Mouse (Mus musculus): ENCODE measurements at regions not wholly inside any gene's neighbourhood (a gene's known extent, or its start where the extent isn't known, plus 50 kb on each side); places are given as distances from the start of the nearest gene placed in this dataset.

- DNase-seq (ENCODE audit: low spot score in 2 of 2), result no peak
Measured at GRCm38 (mm10) chr15:28823526-28823925, 620.0 kb downstream of the Dnah5 start.

GRCm38 (mm10) chr15:28834831-28835230 is 631.3 kb downstream of the Dnah5 start:
- no peak for DNase-seq (ENCODE audit: low spot score in 2 of 2)
- intact Hi-C loops (cut with DNase I), result no loop called here

More at GRCm38 (mm10) chr15:28823526-28823925, 620.0 kb downstream of the Dnah5 start:
- intact Hi-C loops (cut with DNase I), result no loop called here

GRCm38 (mm10) chr15:28840322-28840721 is 636.8 kb downstream of the Dnah5 start:
- intact Hi-C loops (cut with DNase I), result no loop called here
- no peak for DNase-seq (ENCODE audit: low spot score in 2 of 2)

GRCm38 (mm10) chr15:28856419-28856818 is 652.9 kb downstream of the Dnah5 start:
- intact Hi-C loops (cut with DNase I), result no loop called here
- DNase-seq (ENCODE audit: low spot score in 2 of 2), result no peak

GRCm38 (mm10) chr15:28858176-28858575 is 654.6 kb downstream of the Dnah5 start:
- no peak for DNase-seq (ENCODE audit: low spot score in 2 of 2)
- intact Hi-C loops (cut with DNase I), result no loop called here

GRCm38 (mm10) chr15:28864101-28864500 is 660.5 kb downstream of the Dnah5 start:
- intact Hi-C loops (cut with DNase I), result no loop called here
- no peak for DNase-seq (ENCODE audit: low spot score in 2 of 2)

GRCm38 (mm10) chr15:28864913-28865312 is 661.4 kb downstream of the Dnah5 start:
- intact Hi-C loops (cut with DNase I), result no loop called here
- no peak for DNase-seq (ENCODE audit: low spot score in 2 of 2)

GRCm38 (mm10) chr15:28873001-28873400 is 669.4 kb downstream of the Dnah5 start:
- intact Hi-C loops (cut with DNase I), result no loop called here
- DNase-seq (ENCODE audit: low spot score in 2 of 2), result peak; percentile 30 to 35

GRCm38 (mm10) chr15:28896248-28896808 is 692.8 kb downstream of the Dnah5 start:
- no peak for DNase-seq (ENCODE audit: low spot score in 2 of 2)
- intact Hi-C loops (cut with DNase I), result no loop called here

- DNase-seq (ENCODE audit: low spot score in 2 of 2), result no peak
- intact Hi-C loops (cut with DNase I), result no loop called here
Measured at GRCm38 (mm10) chr15:28922437-28922836, 718.9 kb downstream of the Dnah5 start.

GRCm38 (mm10) chr15:28948245-28948644 is 744.7 kb downstream of the Dnah5 start:
- intact Hi-C loops (cut with DNase I), result no loop called here

More at GRCm38 (mm10) chr15:28948245-28948644, 744.7 kb downstream of the Dnah5 start:
- DNase-seq (ENCODE audit: low spot score in 2 of 2), result no peak

Measured in left cerebral cortex, postnatal 25 days (tissue).